Mouse (Mus musculus): Measurements from ENCODE around the gene Phkb.

The Phkb gene

GRCm38 (mm10) chr8:85958391-85958790 lies 117.6 kb downstream of the Phkb start:
- no peak for DNase-seq

DNA sequence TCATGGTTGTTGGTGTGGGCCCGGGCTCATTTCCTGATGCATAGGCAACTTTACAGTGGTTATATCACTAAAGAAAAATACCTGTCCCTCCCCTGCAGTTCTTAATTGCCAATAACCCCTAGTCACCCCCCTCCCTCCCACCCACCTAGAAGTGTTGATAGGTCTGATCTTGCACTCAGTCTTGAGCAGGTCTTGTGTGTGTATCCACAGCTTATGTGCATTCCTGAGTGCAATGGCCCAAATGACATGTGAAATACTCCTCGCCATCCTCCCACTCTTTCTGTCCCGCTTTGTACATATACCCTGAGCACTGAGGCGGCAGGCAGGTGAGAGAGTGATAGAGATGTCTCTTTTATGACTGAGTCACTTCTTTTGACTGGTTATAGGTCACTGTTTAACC lies 119.1 kb downstream of the Phkb start:
- DNase-seq = no peak

- peak; percentile 14 for DNase-seq
These were observed 136.9 kb downstream of the Phkb start for GRCm38 (mm10) chr8:85977588-85978077.

- DNase-seq = no peak
These were observed 152.2 kb downstream of the Phkb start for GRCm38 (mm10) chr8:85992911-85993310.

- DNase-seq = no peak
These were observed 152.9 kb downstream of the Phkb start for GRCm38 (mm10) chr8:85993661-85994060.

- DNase-seq = no peak
These were observed 155.2 kb downstream of the Phkb start for GRCm38 (mm10) chr8:85995971-85996370.

- no peak for DNase-seq
These were observed 165.7 kb downstream of the Phkb start for GRCm38 (mm10) chr8:86006485-86006884.

- DNase-seq = no peak
These were observed 176.0 kb downstream of the Phkb start for GRCm38 (mm10) chr8:86016806-86017205.

DNA sequence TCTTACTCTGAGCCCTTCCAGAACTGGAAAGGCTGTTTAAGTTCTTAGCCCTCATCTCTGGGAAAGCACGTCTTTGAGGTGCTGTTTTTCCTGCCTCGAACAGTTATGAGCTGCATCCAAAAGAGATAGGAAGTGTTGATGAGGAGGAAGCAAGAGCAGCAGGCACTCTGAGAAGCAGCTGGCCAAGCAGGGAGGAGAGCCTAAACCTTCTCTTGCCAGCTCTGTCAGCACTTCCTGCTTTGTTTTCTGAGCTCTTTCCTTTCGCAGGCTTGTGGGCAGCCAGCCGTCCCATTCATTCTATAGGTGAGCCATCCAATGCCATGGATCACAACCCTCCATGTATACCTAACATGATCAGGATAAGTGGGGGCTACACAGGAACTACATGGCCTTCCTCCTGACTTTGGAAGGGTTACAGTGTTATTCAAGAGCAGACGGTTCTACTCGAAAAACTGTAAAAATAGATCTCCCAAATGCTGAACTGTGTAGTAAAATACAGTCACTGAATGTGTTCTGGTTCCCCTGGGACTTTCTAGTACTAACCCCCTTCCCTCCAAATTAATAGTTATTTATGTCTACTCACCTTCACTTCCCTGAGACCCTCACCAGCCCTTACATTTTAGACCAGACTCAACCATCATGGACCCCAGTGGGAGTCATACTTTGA lies 188.0 kb downstream of the Phkb start:
- DNase-seq = no peak

- DNase-seq = no peak
These were observed 188.7 kb downstream of the Phkb start for GRCm38 (mm10) chr8:86029451-86029850.

GRCm38 (mm10) chr8:86034662-86035365 lies 194.1 kb downstream of the Phkb start:
- DNase-seq = no peak

DNA sequence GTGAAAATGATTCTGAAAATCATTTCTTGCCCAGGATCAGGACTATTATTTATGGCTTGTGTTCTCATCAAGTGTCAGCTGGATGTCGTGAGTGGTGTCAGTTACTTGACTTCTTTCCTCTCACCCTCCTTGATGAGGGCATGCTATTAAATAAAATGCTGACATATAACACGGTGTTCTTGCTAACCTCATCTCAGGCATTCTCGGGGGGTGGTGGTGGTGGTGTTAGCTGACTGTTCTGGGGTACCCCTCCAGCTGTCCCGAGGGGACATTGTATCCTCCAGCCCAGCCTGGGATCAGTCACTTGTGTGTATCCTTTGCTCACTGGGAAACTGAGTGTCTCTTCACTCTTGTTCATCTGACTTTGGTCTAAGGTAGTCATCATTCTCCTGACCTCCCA lies 194.6 kb downstream of the Phkb start:
- DNase-seq = no peak

GRCm38 (mm10) chr8:86038462-86038861 lies 197.7 kb downstream of the Phkb start:
- DNase-seq = no peak

DNA sequence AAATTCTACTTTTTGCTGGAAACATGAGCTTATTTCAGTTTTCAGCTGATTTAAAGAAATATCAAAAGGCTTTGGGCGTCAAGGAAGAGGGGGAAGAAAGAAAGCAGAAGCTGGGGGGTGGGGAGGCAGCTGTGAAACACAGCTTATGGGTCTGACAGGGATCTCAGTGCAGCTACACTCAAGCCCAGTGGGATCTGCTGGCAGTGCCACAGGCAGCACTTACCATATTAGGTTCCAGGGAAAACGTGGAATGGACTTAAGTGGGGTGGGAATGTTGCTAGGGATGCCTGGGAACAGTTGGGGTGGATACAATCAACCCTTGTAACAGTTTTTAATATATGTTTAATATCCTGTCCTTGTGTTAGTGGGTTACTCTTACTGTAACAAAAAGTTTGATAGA lies 201.3 kb downstream of the Phkb start:
- no peak for DNase-seq

DNA sequence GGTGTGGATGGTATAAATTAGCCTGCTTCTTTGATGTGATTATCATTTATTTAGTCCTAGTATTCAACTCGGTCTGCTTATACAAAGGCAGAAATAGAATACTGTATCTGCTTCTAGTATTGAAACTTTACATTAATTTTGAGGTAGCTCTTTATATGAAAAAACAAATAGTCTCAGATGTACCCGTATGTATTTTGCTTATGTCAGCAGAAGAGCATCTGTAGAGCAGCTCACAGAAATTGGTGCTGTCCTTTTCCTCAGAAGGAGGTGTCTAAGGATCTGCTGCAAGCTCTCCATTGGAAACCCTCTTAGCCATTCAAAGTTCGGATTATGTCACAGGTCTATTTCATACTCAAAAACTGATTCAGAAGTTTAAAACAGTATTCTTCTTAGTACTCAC lies 210.1 kb downstream of the Phkb start:
- DNase-seq = no peak

DNA sequence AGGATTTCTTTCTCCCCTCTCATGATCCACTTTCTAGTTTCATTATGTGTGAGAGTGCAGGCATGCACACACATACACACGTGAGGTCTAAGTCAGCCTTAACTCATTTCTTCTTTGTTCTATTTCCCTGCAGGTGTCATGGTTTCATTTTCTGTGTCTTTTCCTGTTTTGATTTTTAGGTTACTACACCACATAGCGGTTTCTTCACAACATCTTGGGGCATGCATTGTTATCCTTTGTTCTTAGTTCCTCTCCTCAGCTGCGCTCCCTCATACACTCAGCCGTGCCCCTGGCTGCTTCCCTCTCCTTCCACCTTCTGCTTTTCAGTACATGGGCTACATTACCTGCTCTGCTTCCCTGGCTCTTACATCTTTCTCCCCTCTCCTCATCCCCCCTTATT lies 211.2 kb downstream of the Phkb start:
- peak; percentile 66 for DNase-seq

GRCm38 (mm10) chr8:86058618-86059017 lies 217.9 kb downstream of the Phkb start:
- no peak for DNase-seq

DNA sequence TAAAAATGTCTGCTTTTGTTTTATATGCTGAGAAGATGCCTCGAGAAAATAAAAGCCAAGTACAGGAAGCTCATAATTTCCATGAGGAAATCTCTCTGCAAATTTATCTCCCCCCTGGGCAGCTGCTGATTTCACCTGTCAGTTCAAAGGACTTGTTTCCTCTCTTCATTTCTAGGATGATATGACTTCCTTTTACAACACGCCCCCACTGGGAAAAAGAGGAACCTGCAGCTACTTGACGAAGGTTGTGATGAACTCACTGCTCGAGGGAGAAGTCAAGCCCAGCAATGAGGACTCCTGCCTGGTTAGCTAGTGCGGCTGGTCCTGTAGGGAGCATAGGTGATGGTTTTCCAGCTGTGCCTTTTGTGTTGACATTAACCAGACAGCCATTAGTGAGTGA lies 218.4 kb downstream of the Phkb start:
- DNase-seq = peak; percentile 60

GRCm38 (mm10) chr8:86063411-86063810 lies 222.7 kb downstream of the Phkb start:
- DNase-seq = no peak

GRCm38 (mm10) chr8:86079433-86079832 lies 238.7 kb downstream of the Phkb start:
- DNase-seq = no peak

DNA sequence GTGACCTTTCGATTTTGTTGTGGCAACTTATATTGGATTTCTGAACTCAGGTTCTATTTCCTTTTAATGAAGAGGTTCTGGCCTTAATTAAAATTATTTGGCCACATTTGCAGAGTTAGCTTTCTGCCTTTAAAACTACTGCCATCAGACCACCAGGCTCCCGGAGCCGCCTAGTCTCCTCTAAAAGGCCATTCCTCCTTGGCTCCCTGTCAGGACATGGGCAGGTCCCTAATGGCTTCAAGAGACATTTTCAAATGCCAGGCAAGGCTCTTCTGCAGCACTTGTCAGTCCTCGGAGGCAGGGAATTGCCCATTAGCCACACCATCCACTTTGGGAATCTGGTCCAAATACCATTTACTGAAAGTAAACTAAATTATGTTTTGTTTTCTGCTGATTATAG lies 242.6 kb downstream of the Phkb start:
- no peak for DNase-seq

DNA sequence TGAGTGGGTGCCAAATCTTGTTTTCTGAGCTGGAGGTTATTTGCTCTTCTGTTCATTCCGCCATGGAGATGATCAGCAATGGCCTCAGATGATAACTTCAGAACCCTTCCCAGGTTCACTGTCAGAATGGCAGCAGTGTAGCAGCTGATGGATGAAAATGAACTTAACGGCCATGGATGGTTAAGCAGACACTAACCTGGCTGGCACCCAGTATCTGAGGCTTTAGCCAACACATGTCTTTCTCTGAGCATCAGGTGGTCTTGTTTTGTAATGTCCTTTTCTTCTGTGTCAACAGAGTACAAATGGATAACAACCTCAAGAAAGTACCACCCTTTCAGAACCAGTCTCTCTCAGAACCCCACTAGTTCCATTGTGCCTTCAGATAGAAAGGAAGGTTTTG lies 246.0 kb downstream of the Phkb start:
- no peak for DNase-seq

DNA sequence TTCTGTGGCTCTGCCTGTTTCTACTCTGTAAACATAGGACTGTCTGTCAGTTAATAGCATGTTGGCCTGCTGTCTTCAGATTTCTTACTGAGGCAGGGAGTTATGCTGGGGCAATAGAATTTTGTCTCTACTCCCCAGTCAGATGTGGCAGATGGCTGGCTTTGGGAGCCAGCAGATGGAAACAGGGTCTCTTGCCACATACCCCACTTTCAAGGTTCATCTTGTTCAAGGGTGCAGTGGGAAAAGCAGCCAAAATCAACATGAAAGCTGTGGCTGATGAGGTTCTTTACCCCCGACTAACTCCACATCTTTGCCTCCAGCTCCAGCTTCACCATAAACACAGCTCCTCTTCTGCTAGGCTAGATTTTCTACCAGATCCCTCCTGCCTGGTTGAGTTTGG lies 246.7 kb downstream of the Phkb start:
- no peak for DNase-seq

- DNase-seq = no peak
These were observed 249.9 kb downstream of the Phkb start for GRCm38 (mm10) chr8:86090666-86091065.

Data from thymus, postnatal 14 days (tissue).